Mouse (Mus musculus) MEL (cell line): ENCODE results near the gene Jak3. TPM values are rescaled to one million over a fixed set of nuclear protein-coding genes. Genes with fewer than 3 reads are reported as not detected.

Source experiments
- DNase-seq: peaks from one replicate; pipeline ENCODE4 v3.0.0; 2011; ENCODE audit warnings: low read depth, low spot score
- H3K27ac ChIP-seq: 2 replicates; pipeline ENCODE4 v1.5.1; 2012; ENCODE audit warnings: low read depth, mild to moderate bottlenecking, control low read depth, low read length, moderate library complexity; ENCODE audit not compliant: control insufficient read depth
- H3K27me3 ChIP-seq, 2 experiments: fragments of 150-350 bp in 1 of 2; sonication (generic) in 1 of 2; 2 replicates each; pipeline ENCODE4 v1.6.1; 2012; ENCODE audit warnings: low read length in 2 of 2, mild to moderate bottlenecking in 2 of 2, improper control_type of control experiment in 1 of 2, moderate library complexity in 1 of 2; ENCODE audit not compliant: insufficient read depth in 2 of 2, control insufficient read depth in 1 of 2
- H3K36me3 ChIP-seq, 2 experiments: 2 replicates each; pipeline ENCODE4 v1.6.1; 2012 to 2014; ENCODE audit warnings: low read length in 2 of 2, improper control_type of control experiment in 1 of 2, inconsistent platforms in 1 of 2, mild to moderate bottlenecking in 1 of 2; ENCODE audit not compliant: insufficient read depth in 2 of 2, control insufficient read depth in 1 of 2
- H3K4me1 ChIP-seq, 2 experiments: fragments of 150-350 bp in 1 of 2; sonication (generic) in 1 of 2; 2 replicates each; pipeline ENCODE4 v1.6.1; 2012; ENCODE audit warnings: low read length in 2 of 2, improper control_type of control experiment in 1 of 2, mild to moderate bottlenecking in 1 of 2; ENCODE audit not compliant: insufficient read depth in 2 of 2, control insufficient read depth in 1 of 2
- H3K4me3 ChIP-seq, 2 experiments: fragments of 150-350 bp in 1 of 2; sonication (generic) in 1 of 2; 2 replicates each; pipeline ENCODE4 v1.5.1; 2012; ENCODE audit warnings: low read depth in 2 of 2, low read length in 2 of 2, mild to moderate bottlenecking in 2 of 2, moderate library complexity in 2 of 2, control low read depth in 1 of 2, improper control_type of control experiment in 1 of 2; ENCODE audit not compliant: control insufficient read depth in 1 of 2, insufficient read depth in 1 of 2
- H3K79me2 ChIP-seq: 2 replicates; pipeline ENCODE4 v1.6.1; 2012; ENCODE audit warnings: mild to moderate bottlenecking, low read length, moderate library complexity; ENCODE audit not compliant: control insufficient read depth, poor library complexity, insufficient read depth
- H3K9ac ChIP-seq: 2 replicates; pipeline ENCODE4 v1.6.1; 2012; ENCODE audit warnings: low read depth, mild to moderate bottlenecking, control low read depth, low read length, moderate library complexity; ENCODE audit not compliant: control insufficient read depth, poor library complexity, severe bottlenecking
- H3K9me3 ChIP-seq: fragments of 150-350 bp; sonication (generic); replicated peaks from 2 replicates; pipeline ENCODE4 v1.6.1; 2012; ENCODE audit warnings: mild to moderate bottlenecking, low read length, improper control_type of control experiment, moderate library complexity; ENCODE audit not compliant: insufficient read depth
- BHLHE40 ChIP-seq: IDR thresholded peaks from 2 replicates; pipeline ENCODE4 v1.6.1; 2012; ENCODE audit warnings: low read depth, mild to moderate bottlenecking, inconsistent platforms, low read length, improper control_type of control experiment, borderline replicate concordance
- CHD2 ChIP-seq: IDR thresholded peaks from 2 replicates; pipeline ENCODE4 v1.6.1; 2011; ENCODE audit warnings: low read length, improper control_type of control experiment
- CTCF ChIP-seq, 3 experiments: IDR thresholded peaks in 2 of 3; conservative IDR thresholded peaks in 1 of 3; 2 replicates each; pipeline ENCODE4 v1.5.1; 2011 to 2012; ENCODE audit warnings: low read length in 3 of 3, low read depth in 2 of 3, mild to moderate bottlenecking in 2 of 3, improper control_type of control experiment in 1 of 3, inconsistent platforms in 1 of 3, mixed read lengths in 1 of 3, moderate library complexity in 1 of 3; ENCODE audit not compliant: control insufficient read depth in 1 of 3, insufficient read depth in 1 of 3, poor library complexity in 1 of 3, severe bottlenecking in 1 of 3
- ELF1 ChIP-seq: IDR thresholded peaks from 2 replicates; pipeline ENCODE4 v1.6.1; 2014; ENCODE audit warnings: low read depth, mild to moderate bottlenecking, inconsistent platforms, low read length, improper control_type of control experiment, moderate library complexity
- EP300 ChIP-seq, 2 experiments: IDR thresholded peaks; 2 replicates each; pipeline ENCODE4 v1.6.1; 2011; ENCODE audit warnings: improper control_type of control experiment in 2 of 2, low read length in 2 of 2, low read depth in 1 of 2, mild to moderate bottlenecking in 1 of 2
- ETS1 ChIP-seq: IDR thresholded peaks from 2 replicates; pipeline ENCODE4 v1.6.1; 2012; ENCODE audit warnings: low read depth, mild to moderate bottlenecking, inconsistent platforms, low read length, improper control_type of control experiment, moderate library complexity
- GATA1 ChIP-seq: IDR thresholded peaks from 2 replicates; pipeline ENCODE4 v1.6.1; 2011; ENCODE audit warnings: low read depth, low read length, improper control_type of control experiment
- JUND ChIP-seq: IDR thresholded peaks from 2 replicates; pipeline ENCODE4 v1.6.1; 2011; ENCODE audit warnings: low read depth, mild to moderate bottlenecking, improper control_type of control experiment, low read length
- MAFK ChIP-seq: IDR thresholded peaks from 2 replicates; pipeline ENCODE4 v1.6.1; 2011; ENCODE audit warnings: low read depth, mild to moderate bottlenecking, low read length, improper control_type of control experiment, borderline replicate concordance
- MAX ChIP-seq: IDR thresholded peaks from 2 replicates; pipeline ENCODE4 v1.6.1; 2011; ENCODE audit warnings: low read length, improper control_type of control experiment
- MAZ ChIP-seq: IDR thresholded peaks from 2 replicates; pipeline ENCODE4 v1.6.1; 2012; ENCODE audit warnings: low read depth, mild to moderate bottlenecking, inconsistent platforms, low read length, improper control_type of control experiment
- MEF2A ChIP-seq: IDR thresholded peaks from 2 replicates; pipeline ENCODE4 v1.6.1; 2014; ENCODE audit warnings: low read depth, mild to moderate bottlenecking, inconsistent platforms, low read length, improper control_type of control experiment; ENCODE audit not compliant: poor library complexity, insufficient replicate concordance, severe bottlenecking; ENCODE audit errors: extremely low read depth
- MXI1 ChIP-seq: IDR thresholded peaks from 2 replicates; pipeline ENCODE4 v1.6.1; 2011; ENCODE audit warnings: mild to moderate bottlenecking, low read depth, low read length, improper control_type of control experiment
- NELFE ChIP-seq: IDR thresholded peaks from 2 replicates; pipeline ENCODE4 v1.6.1; 2011; ENCODE audit warnings: low read depth, low read length, improper control_type of control experiment
- NRF1 ChIP-seq: IDR thresholded peaks from 2 replicates; pipeline ENCODE4 v1.6.1; 2014; ENCODE audit warnings: low read depth, mild to moderate bottlenecking, inconsistent platforms, low read length, improper control_type of control experiment, moderate library complexity; ENCODE audit not compliant: poor library complexity, insufficient read depth, severe bottlenecking
- RAD21 ChIP-seq: IDR thresholded peaks from 2 replicates; pipeline ENCODE4 v1.6.1; 2011; ENCODE audit warnings: mild to moderate bottlenecking, low read depth, low read length, improper control_type of control experiment
- RCOR1 ChIP-seq: IDR thresholded peaks from 2 replicates; pipeline ENCODE4 v1.6.1; 2012; ENCODE audit warnings: low read depth, mild to moderate bottlenecking, inconsistent platforms, low read length, improper control_type of control experiment
- SIN3A ChIP-seq: IDR thresholded peaks from 2 replicates; pipeline ENCODE4 v1.6.1; 2012; ENCODE audit warnings: low read length, improper control_type of control experiment, inconsistent platforms
- SMC3 ChIP-seq: IDR thresholded peaks from 2 replicates; pipeline ENCODE4 v1.6.1; 2011; ENCODE audit warnings: low read depth, low read length, improper control_type of control experiment
- TAL1 ChIP-seq: IDR thresholded peaks from 2 replicates; pipeline ENCODE4 v1.6.1; 2012; ENCODE audit warnings: mild to moderate bottlenecking, inconsistent platforms, low read length, moderate library complexity, mixed read lengths
- TBP ChIP-seq: IDR thresholded peaks from 2 replicates; pipeline ENCODE4 v1.8.0; 2011; ENCODE audit warnings: low read depth, low read length, improper control_type of control experiment
- TCF12 ChIP-seq: IDR thresholded peaks from 2 replicates; pipeline ENCODE4 v1.6.1; 2014; ENCODE audit warnings: low read depth, mild to moderate bottlenecking, inconsistent platforms, low read length, improper control_type of control experiment, moderate library complexity
- UBTF ChIP-seq: IDR thresholded peaks from 2 replicates; pipeline ENCODE4 v1.6.1; 2012; ENCODE audit warnings: low read depth, mild to moderate bottlenecking, inconsistent platforms, low read length, improper control_type of control experiment, moderate library complexity, borderline replicate concordance; ENCODE audit not compliant: insufficient read depth
- USF1 ChIP-seq: IDR thresholded peaks from 2 replicates; pipeline ENCODE4 v1.6.1; 2014; ENCODE audit warnings: low read depth, mild to moderate bottlenecking, inconsistent platforms, low read length, improper control_type of control experiment, moderate library complexity
- ZNF384 ChIP-seq: IDR thresholded peaks from 2 replicates; pipeline ENCODE4 v1.6.1; 2012; ENCODE audit warnings: low read depth, mild to moderate bottlenecking, inconsistent platforms, low read length, improper control_type of control experiment
- polyA plus RNA-seq, 2 experiments: library from polyadenylated mRNA; stranded (reverse) in 1 of 2; unstranded in 1 of 2; fragments of >175 nt in 1 of 2; fragments of >200 nt in 1 of 2; gene quantifications; 2 replicates each; pipeline versions ENCODE4 v1.2.1 to v1.2.4; 2012; ENCODE audit warnings: low replicate concordance in 2 of 2, low read depth in 1 of 2; ENCODE audit not compliant: insufficient read length in 2 of 2, insufficient read depth in 1 of 2, missing spikeins in 1 of 2
- total RNA-seq: library from RNA; depleted of rRNA; stranded (reverse); fragments of 300-350 nt; gene quantifications from 2 replicates; pipeline ENCODE4 v1.2.3, GENCODE M21; 2012

The Jak3 gene
- total and polyA plus RNA-seq, 3 experiments: 5.1 to 12.4 TPM; not detected in 1

DNA sequence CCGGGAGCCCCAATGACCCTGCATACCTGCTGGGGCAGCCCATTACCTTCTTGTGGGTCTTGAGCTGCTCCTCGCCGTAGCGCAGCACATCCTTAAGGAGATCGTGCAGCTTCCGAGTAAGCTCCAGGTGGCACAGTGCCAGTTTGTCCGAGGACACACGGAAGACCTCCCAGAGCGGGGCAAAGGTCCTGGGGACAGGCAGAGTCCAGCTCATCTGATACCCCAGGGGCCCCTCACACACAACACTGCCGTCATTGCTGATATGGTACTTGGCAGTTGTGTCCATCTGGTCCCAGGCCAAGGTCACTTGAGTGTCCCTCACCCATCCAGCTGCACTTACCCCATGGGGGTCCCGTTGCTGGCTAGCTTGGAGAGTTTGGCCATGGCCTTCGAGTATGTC is 41.0 kb downstream of the Jak3 start:
- no peaks in the 10 kb centered on the region for H3K27me3 ChIP-seq

DNA sequence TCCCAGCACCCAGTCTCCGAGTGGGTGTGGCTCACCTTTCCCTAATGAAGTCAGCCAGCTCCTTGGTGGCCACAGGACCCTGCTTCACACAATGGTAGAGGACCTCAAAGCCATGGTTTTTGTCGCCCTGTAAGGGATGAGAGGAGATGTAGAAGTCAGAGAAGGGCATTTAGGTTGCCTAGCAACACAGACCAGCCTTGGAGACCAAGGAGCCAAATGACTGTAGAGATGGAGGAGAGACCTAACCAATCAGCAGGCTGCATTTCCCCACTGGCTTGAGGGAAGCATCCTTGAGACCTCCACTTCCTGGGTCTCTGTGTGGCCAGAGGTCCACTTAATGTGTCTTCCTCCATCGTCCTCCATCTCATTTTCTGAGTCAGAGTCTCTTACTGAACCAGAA is 42.2 kb downstream of the Jak3 start:
- no peak overlapping the region for H3K9ac ChIP-seq
- peaks cover 0 to 5% of the 10 kb centered on the region in 2 experiments; a peak in 1 of 4 replicates for H3K36me3 ChIP-seq
- no peaks in the 10 kb centered on the region for H3K27me3 ChIP-seq
- no peak for DNase-seq
- H3K27ac ChIP-seq: no peak overlapping the region
- H3K79me2 ChIP-seq: no peaks in the 10 kb centered on the region
- TF ChIP-seq SMC3: no peak
- H3K4me1 ChIP-seq: peaks cover 4 to 10% of the 10 kb centered on the region in 2 experiments
- no peaks in the 10 kb centered on the region for H3K9me3 ChIP-seq
- H3K4me3 ChIP-seq: no peak overlapping the region

More for the DNA sequence above, 41.0 kb downstream of the Jak3 start:
- no peak for DNase-seq
- no peak for TF ChIP-seq MAX
- TF ChIP-seq EP300 (IDR thresholded peaks at IDR 0.05; ENCODE audit: low read depth in 1 of 2, low read length in 2 of 2): no peak
- TF ChIP-seq CTCF (IDR thresholded peaks at IDR 0.05 in 2 of 3, conservative IDR thresholded peaks at IDR 0.05 in 1 of 3; ENCODE audit: control insufficient read depth in 1 of 3, insufficient read depth in 1 of 3, low read depth in 2 of 3, low read length in 3 of 3, poor library complexity in 1 of 3, severe bottlenecking in 1 of 3): no peak
- TF ChIP-seq ETS1: no peak
- H3K4me1 ChIP-seq: peaks cover 4 to 10% of the 10 kb centered on the region in 2 experiments
- no peaks in the 10 kb centered on the region for H3K9me3 ChIP-seq
- H3K36me3 ChIP-seq: peaks cover 0 to 5% of the 10 kb centered on the region in 2 experiments; a peak in 1 of 4 replicates
- no peak overlapping the region for H3K27ac ChIP-seq
- H3K79me2 ChIP-seq: no peaks in the 10 kb centered on the region
- no peak overlapping the region for H3K9ac ChIP-seq
- no peak overlapping the region for H3K4me3 ChIP-seq

DNA sequence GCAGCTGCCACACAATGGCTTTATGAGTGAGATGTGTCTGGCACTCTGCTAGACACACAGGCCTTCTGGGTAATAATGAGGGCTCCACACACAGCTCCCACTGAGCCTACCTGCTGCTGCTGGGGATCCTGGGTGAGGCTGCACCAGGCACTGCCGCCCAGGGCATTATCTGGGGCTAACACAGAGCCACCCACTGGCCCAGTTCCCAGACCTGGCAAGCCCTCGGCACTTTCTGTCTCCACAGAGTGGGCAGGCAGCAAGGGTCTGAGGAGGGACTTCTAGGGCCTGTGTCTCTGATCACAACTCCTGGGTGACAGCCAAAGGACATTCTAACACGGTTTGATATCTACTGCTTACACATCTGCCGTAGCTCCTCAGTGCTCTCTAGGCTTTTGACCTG is 43.1 kb downstream of the Jak3 start:
- Histone ChIP-seq H3K9me3 (no peaks in the 10 kb centered on the region), H3K4me3 (no peak overlapping the region), H3K36me3 (peaks cover 0 to 5% of the 10 kb centered on the region in 2 experiments; a peak in 1 of 4 replicates), H3K27me3 (no peaks in the 10 kb centered on the region), H3K4me1 (peaks cover 4 to 10% of the 10 kb centered on the region in 2 experiments), H3K79me2 (no peaks in the 10 kb centered on the region), H3K27ac (peak overlapping the region; percentile 14; the same call in 1 of the 2 replicates), H3K9ac (no peak overlapping the region)
- no peak for TF ChIP-seq RCOR1
- no peak for TF ChIP-seq ELF1
- no peak for TF ChIP-seq BHLHE40
- TF ChIP-seq TAL1: peak; percentile 53
- TF ChIP-seq MAFK: no peak
- no peak for TF ChIP-seq MAZ
- TF ChIP-seq EP300 (IDR thresholded peaks at IDR 0.05; ENCODE audit: low read depth in 1 of 2, low read length in 2 of 2): peak; percentile 49 to 54; a peak in 2 of 4 replicates
- no peak for TF ChIP-seq SIN3A
- no peak for TF ChIP-seq UBTF
- TF ChIP-seq TBP: 0 out of 2 replicates have a peak, but pooled peaks have one; percentile 9
- no peak for TF ChIP-seq ZNF384
- TF ChIP-seq NRF1: no peak
- no peak for TF ChIP-seq USF1
- no peak for TF ChIP-seq GATA1
- TF ChIP-seq TCF12: peak; percentile 70
- no peak for TF ChIP-seq MEF2A
- TF ChIP-seq RAD21: no peak
- TF ChIP-seq CHD2: no peak
- 0 out of 2 replicates have a peak, but pooled peaks have one; percentile 21 for TF ChIP-seq NELFE
- TF ChIP-seq MXI1: peak; percentile 33; the same call in 1 of the 2 replicates
- peak; percentile 36; the same call in 1 of the 2 replicates for TF ChIP-seq ETS1
- no peak for TF ChIP-seq CTCF (IDR thresholded peaks at IDR 0.05 in 2 of 3, conservative IDR thresholded peaks at IDR 0.05 in 1 of 3; ENCODE audit: control insufficient read depth in 1 of 3, insufficient read depth in 1 of 3, low read depth in 2 of 3, low read length in 3 of 3, poor library complexity in 1 of 3, severe bottlenecking in 1 of 3)
- TF ChIP-seq JUND: no peak
- peak; percentile 73 for DNase-seq
